Mouse (Mus musculus) 3T3-L1 (cell line): Measurements from ENCODE around the gene Mvd.
A peak's percentile ranks its signal among the peaks of the same experiment; 100 is the strongest.

Experiments
- DNase-seq: peaks from one replicate; pipeline ENCODE4 v3.0.0-alpha.2; 2015; ENCODE audit warnings: low read depth, low spot score

Gene Mvd

GRCm38 (mm10) chr8:122428163-122428562 is 15.1 kb downstream of the Mvd start:
- DNase-seq, result no peak

GRCm38 (mm10) chr8:122427607-122428006 is 15.6 kb downstream of the Mvd start:
- DNase-seq, result no peak

GRCm38 (mm10) chr8:122426145-122426544 is 17.1 kb downstream of the Mvd start:
- no peak for DNase-seq

- DNase-seq, result peak; percentile 84
Observed at GRCm38 (mm10) chr8:122423659-122424058, 19.6 kb downstream of the Mvd start.

- no peak for DNase-seq
Observed at GRCm38 (mm10) chr8:122423217-122423616, 20.0 kb downstream of the Mvd start.

GRCm38 (mm10) chr8:122421376-122422070 is 21.7 kb downstream of the Mvd start, which contains the start of gene Il17c:
Gene Il17c (plus strand): TSS chr8:122422020.
- DNase-seq, result no peak

GRCm38 (mm10) chr8:122419881-122420555 is 23.2 kb downstream of the Mvd start:
- peak; percentile 48 for DNase-seq

- DNase-seq, result no peak
Observed at GRCm38 (mm10) chr8:122415554-122415953, 27.7 kb downstream of the Mvd start.

- no peak for DNase-seq
Observed at GRCm38 (mm10) chr8:122414311-122414710, 28.9 kb downstream of the Mvd start.

GRCm38 (mm10) chr8:122407678-122408077 is 35.5 kb downstream of the Mvd start:
- DNase-seq, result no peak

- no peak for DNase-seq
Observed at GRCm38 (mm10) chr8:122405146-122405805, 37.9 kb downstream of the Mvd start.

GRCm38 (mm10) chr8:122398186-122398585 is 45.0 kb downstream of the Mvd start:
- no peak for DNase-seq

GRCm38 (mm10) chr8:122395291-122395690 is 47.9 kb downstream of the Mvd start:
- no peak for DNase-seq

- DNase-seq, result no peak
Observed at GRCm38 (mm10) chr8:122393717-122394116, 49.5 kb downstream of the Mvd start.

- DNase-seq, result no peak
Observed at GRCm38 (mm10) chr8:122390758-122391157, 52.5 kb downstream of the Mvd start.

- DNase-seq, result peak; percentile 33
Observed at GRCm38 (mm10) chr8:122389357-122389756, 53.9 kb downstream of the Mvd start.
